Mouse (Mus musculus) heart, embryonic 11.5 days (tissue): ENCODE results near the gene Crb2. TPM values are rescaled to one million over a fixed set of nuclear protein-coding genes. Genes with fewer than 3 reads are reported as not detected.

Source experiments
- ATAC-seq: fragments of 200-750 bp; cut with Nextera tagmentation; replicated peaks from 2 replicates; pipeline ENCODE4 v1.8.0; 2017; ENCODE audit warnings: moderate library complexity; ENCODE audit not compliant: insufficient number of reproducible peaks, low FRiP score, low TSS enrichment
- H3K27ac ChIP-seq: fragments of 300-500 bp; sonication (generic); 2 replicates; pipeline ENCODE4 v1.5.1; 2014; ENCODE audit warnings: mild to moderate bottlenecking, low read depth, low read length
- H3K27me3 ChIP-seq: fragments of 300-500 bp; sonication (generic); 2 replicates; pipeline ENCODE4 v1.6.1; 2014; ENCODE audit warnings: mild to moderate bottlenecking, low read length, mixed read lengths; ENCODE audit not compliant: control insufficient read depth, insufficient read depth
- H3K36me3 ChIP-seq: fragments of 300-500 bp; sonication (generic); 2 replicates; pipeline ENCODE4 v1.6.1; 2014; ENCODE audit warnings: mild to moderate bottlenecking, low read length, moderate library complexity, mixed read lengths; ENCODE audit not compliant: control insufficient read depth, insufficient read depth
- H3K4me1 ChIP-seq: fragments of 300-500 bp; sonication (generic); 2 replicates; pipeline ENCODE4 v1.6.1; 2014; ENCODE audit warnings: low read length; ENCODE audit not compliant: control insufficient read depth, insufficient read depth
- H3K4me2 ChIP-seq: fragments of 300-500 bp; sonication (generic); 2 replicates; pipeline ENCODE4 v1.6.1; 2014; ENCODE audit warnings: mild to moderate bottlenecking, moderate library complexity
- H3K4me3 ChIP-seq: fragments of 300-500 bp; sonication (generic); 2 replicates; pipeline ENCODE4 v1.5.1; 2014; ENCODE audit warnings: low read depth, low read length
- H3K9ac ChIP-seq: fragments of 300-500 bp; sonication (generic); 2 replicates; pipeline ENCODE4 v1.6.1; 2014; ENCODE audit warnings: mild to moderate bottlenecking, low read depth, low read length, moderate library complexity
- H3K9me3 ChIP-seq: fragments of 300-500 bp; sonication (generic); replicated peaks from 2 replicates; pipeline ENCODE4 v1.6.1; 2016; ENCODE audit warnings: low read length; ENCODE audit not compliant: control insufficient read depth
- WGBS: fragments of 180-500 bp; shearing (Covaris S2); extraction: QIAGEN DNeasy Blood & Tissue Kit; methylation state at CpG from one replicate; pipeline ENCODE4 v1.1.7; 2014; ENCODE audit not compliant: insufficient replicate concordance; 5-methylcytosine and 5-hydroxymethylcytosine counted together
- polyA plus RNA-seq: library from polyadenylated mRNA; unstranded; fragments of >200 nt; fragmentation: Nextera tagmentation; extraction: Ambion mirVana; gene quantifications from 2 replicates; pipeline ENCODE4 v1.2.1, GENCODE M21; 2014

The Crb2 gene
- 6.1 and 6.5 TPM in 2 replicates for polyA plus RNA-seq

DNA sequence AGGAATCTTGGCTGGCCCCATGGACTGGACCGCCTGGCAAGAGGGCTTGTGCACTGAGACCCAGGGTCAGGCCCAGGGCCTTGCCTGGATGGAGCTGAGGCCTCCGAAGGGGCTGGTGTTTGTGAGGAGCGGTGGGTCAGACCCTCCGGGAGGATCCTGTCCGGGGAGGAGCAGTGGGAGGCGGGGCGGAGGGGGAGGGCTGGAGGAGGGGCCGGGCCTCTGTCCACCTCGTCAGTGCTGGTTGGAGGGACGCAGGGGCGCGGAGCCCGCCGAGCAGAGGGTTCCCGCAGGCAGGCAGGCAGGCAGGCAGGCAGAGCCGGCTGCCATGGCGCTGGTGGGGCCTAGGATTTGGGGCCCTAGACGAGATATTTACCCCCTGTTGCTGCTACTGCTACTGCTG is at the start of gene Crb2:
Gene Crb2, plus strand, starts transcription at position 234 of the 400 bp plus-strand sequence.
- Histone ChIP-seq H3K27ac (peak within 1 kb of the TSS; percentile 63; the same call in 1 of the 2 replicates), H3K27me3 (peaks cover 3% of the 10 kb centered on the region; the same call in 1 of the 2 replicates), H3K9ac (peak within 1 kb of the TSS; percentile 69), H3K4me3 (peak within 1 kb of the TSS; percentile 56), H3K4me2 (peak within 1 kb of the TSS; percentile 76), H3K36me3 (no peaks in the 10 kb centered on the region), H3K4me1 (peaks cover 50% of the 10 kb centered on the region), H3K9me3 (no peaks in the 10 kb centered on the region)
- ATAC-seq, result peak; percentile 44
- WGBS, result 0% methylated on average over 18 of the region's 18 CpGs

DNA sequence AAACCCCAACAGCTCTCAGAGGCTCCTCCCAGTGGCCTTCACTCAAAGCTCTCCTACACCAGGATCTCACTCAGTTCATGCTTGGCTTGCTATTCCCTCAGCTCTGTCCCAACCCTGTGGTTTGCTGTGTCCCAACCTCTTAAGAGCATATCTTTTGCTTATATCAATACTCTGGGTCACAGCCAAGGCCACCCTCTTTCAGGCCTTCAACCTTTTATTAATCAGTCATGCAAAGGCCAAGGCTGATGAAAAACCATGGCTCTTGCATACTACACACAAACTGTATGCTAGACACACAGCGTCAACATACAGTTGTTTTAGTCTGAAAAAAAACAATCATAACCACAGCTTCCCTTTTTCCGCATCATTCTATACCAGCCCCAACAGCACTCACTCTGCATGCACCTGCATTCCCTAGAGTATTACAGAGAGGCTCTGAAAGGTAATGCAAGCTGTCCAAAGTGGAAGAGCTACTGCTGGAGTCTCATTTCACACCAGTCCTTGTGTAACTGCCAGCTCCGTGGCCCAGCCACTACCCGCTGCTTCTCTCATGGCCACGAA is 44.7 kb upstream of the Crb2 start:
- H3K4me3 ChIP-seq, result no peak overlapping the region
- no peak overlapping the region for H3K9ac ChIP-seq
- H3K36me3 ChIP-seq, result no peaks in the 10 kb centered on the region
- no peaks in the 10 kb centered on the region for H3K9me3 ChIP-seq
- H3K27me3 ChIP-seq, result no peaks in the 10 kb centered on the region
- no peak for ATAC-seq
- H3K4me2 ChIP-seq, result no peak overlapping the region
- H3K27ac ChIP-seq, result no peak overlapping the region
- peaks cover 5% of the 10 kb centered on the region for H3K4me1 ChIP-seq
- whole genome bisulfite sequencing, result 80% methylated on average over 5 of the region's 5 CpGs

DNA sequence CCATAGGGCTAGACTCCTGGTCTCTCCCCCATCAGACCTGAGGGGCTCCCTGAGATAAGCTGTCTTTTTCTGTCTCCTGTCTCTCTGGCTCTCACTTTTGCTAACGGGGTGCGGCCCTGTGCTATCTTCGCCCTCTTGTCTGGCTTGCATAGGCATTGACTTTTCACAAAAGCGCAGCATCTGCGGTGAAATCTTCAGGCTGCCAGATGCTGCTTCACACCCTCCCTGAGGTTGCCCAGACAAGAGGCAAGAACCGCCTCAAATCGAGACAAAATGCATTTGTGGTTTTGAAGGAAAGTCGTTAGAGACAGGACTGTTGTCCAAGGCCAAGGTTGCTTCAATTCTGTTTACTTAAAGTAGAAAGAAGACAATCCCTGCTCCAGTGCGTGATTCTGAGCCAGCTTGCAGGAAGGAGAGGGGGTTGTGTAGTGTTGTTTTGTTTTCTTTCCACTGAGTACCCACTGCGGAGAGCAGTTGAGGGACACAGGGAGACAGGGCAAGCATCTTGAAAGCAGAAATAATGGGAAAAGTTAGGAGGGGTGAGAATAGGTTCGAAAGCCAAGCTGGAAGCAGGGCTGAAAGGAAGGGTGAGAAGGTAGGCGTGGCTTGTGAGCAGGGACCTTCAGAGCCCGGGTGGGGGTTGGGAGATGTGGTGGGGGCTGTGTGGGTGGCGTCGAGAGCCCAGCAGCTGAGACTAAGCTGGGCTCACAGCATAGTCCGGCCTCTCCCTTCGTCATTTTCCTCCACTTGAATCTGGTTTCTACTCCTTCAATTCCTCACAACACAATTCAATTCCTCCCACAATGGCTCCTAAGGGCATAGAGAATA is 40.9 kb upstream of the Crb2 start:
- Histone ChIP-seq H3K27me3 (no peaks in the 10 kb centered on the region), H3K9me3 (no peaks in the 10 kb centered on the region), H3K4me1 (peaks cover 5% of the 10 kb centered on the region), H3K36me3 (no peaks in the 10 kb centered on the region), H3K4me2 (peak overlapping the region; percentile 54), H3K9ac (peak overlapping the region; percentile 30), H3K4me3 (0 out of 2 replicates have a peak overlapping the region, but pooled peaks have one; percentile 12), H3K27ac (no peak overlapping the region)
- no peak for ATAC-seq
- whole genome bisulfite sequencing, result 12% methylated on average over 17 of the region's 17 CpGs

DNA sequence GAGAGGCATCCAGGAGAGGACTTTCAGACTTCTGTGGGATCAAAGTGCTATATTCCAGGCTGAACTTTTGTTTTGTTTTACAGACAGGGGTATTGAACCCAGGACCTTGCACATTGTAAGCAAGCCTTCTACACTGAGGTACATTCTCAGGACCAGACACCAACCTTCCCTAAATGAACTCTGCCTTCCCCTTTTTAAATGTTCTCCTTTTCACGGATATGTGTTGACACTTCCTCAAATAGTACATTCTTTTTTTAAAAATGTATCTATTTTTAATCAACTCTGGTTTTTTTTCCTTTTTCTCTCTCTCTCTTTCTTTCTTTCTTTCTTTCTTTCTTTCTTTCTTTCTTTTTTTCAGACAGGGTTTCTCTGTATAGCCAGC is 40.3 kb upstream of the Crb2 start:
- Histone ChIP-seq H3K4me3 (no peak overlapping the region), H3K36me3 (no peaks in the 10 kb centered on the region), H3K4me2 (peak overlapping the region; percentile 54), H3K27me3 (no peaks in the 10 kb centered on the region), H3K9me3 (no peaks in the 10 kb centered on the region), H3K4me1 (peaks cover 5% of the 10 kb centered on the region), H3K9ac (peak overlapping the region; percentile 30; the same call in 1 of the 2 replicates), H3K27ac (no peak overlapping the region)
- ATAC-seq, result no peak
- whole genome bisulfite sequencing, result 54% methylated on average over 1 of the region's 1 CpGs

DNA sequence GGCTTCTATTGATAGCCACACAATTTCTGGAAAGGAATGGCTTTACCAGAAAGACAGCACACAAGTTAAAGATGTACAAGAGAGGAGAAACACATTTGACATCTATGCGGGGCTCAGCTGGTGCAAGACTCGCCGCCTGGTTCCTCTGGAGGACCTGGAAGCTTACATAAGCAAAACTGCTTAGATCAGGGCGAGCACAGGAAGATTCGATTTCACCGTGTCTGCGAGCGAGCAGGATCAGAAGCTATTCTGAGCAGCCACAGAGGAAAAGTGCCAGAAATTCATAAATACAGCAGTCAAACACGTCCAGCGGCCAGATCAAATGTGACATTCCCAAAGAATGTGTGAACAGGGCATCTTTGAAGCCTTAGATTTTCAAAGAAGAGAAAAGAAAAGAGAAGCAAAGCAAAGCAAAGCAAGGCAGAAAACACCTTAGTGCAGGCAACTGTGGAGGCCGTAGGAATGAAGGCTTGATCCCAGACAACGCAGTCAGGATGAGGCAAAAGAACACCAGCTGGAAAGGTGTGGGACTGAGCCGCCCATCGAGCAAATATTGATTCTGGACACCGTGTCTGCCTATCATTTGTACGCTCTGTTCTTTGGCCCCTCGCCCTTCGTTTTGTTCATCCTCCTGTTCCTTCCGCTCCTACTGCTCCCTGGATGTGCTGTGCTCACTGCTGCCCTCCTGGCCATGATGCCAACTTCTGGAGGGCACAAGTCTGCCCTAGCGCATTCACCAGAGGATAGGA is 34.1 kb upstream of the Crb2 start:
- H3K4me2 ChIP-seq, result no peak overlapping the region
- 73% methylated on average over 20 of the region's 20 CpGs for WGBS
- H3K9me3 ChIP-seq, result no peaks in the 10 kb centered on the region
- ATAC-seq, result no peak
- no peak overlapping the region for H3K27ac ChIP-seq
- H3K36me3 ChIP-seq, result no peaks in the 10 kb centered on the region
- H3K4me1 ChIP-seq, result no peaks in the 10 kb centered on the region
- H3K9ac ChIP-seq, result no peak overlapping the region
- H3K27me3 ChIP-seq, result no peaks in the 10 kb centered on the region
- no peak overlapping the region for H3K4me3 ChIP-seq

DNA sequence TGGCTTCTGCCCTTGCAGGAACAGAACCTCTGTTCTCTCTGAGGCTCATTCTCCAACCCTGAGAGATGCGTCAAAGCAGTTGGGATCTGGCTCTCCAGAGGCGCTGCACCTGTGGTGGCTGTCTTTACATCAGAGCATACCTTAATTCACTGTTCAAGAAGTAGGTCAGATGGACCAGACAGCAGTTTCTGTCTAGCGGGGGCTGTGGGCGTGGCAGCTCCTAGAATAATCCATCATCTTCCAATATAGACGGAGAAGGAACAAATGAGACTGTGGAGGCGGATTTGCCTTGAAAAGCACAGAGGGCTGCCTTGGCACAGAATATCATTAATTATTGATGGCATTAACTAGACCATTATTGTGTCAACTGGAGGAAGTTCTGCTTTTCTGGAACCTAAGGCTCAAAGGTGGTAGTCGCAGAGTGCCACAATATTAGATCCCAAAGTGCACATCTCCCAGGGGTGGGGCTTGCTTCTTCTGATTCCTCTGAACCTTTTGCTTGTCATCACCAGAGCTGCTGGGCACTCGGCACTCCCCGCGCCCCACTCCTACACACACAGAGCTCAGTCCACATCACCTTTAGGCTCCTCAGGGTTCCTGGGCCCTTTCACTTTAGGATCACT is 31.2 kb upstream of the Crb2 start:
- no peak overlapping the region for H3K4me2 ChIP-seq
- no peak overlapping the region for H3K4me3 ChIP-seq
- ATAC-seq, result no peak
- no peak overlapping the region for H3K9ac ChIP-seq
- H3K27me3 ChIP-seq, result no peaks in the 10 kb centered on the region
- H3K27ac ChIP-seq, result no peak overlapping the region
- H3K4me1 ChIP-seq, result peaks cover 10% of the 10 kb centered on the region; the same call in 1 of the 2 replicates
- H3K9me3 ChIP-seq, result no peaks in the 10 kb centered on the region
- no peaks in the 10 kb centered on the region for H3K36me3 ChIP-seq
- 84% methylated on average over 10 of the region's 10 CpGs for WGBS

DNA sequence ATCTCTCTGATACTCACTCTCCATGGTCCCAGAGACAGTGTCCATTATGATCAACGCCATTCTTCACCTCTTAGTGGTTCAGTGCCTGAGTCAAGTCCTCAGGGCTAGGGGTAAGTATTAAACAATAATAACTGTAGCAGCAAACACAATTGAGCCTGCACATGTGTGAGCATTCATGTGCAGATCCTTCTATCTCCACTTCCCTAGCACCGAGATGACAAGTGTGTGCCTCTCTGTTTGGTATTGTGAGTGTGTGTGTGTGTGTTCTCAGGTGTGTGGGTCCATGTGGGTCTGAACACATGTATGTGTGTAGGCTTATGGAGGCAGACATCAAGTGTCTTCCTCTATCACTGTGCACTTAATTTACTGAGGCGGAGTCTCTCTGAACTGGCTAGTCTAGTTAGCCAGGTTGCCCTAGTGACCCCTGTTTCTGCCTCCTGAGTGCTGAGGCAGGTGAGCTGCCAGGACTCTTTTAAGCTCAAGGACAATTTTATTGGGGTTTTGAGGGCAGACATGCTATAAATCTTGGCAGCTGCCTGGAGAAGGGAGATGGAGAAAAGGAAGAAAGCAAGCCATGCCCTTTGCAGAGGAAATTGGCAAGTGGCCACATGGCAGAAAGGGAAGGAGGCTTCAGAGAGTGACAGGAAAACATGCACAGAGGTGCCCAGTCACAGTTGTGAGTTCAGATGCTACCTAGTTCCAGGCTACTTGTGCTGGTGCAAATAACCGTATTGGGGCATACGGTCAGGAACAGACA is 29.6 kb upstream of the Crb2 start:
- no peak overlapping the region for H3K4me3 ChIP-seq
- no peak overlapping the region for H3K4me2 ChIP-seq
- WGBS, result 84% methylated on average over 5 of the region's 5 CpGs
- no peak overlapping the region for H3K27ac ChIP-seq
- H3K36me3 ChIP-seq, result no peaks in the 10 kb centered on the region
- H3K4me1 ChIP-seq, result peaks cover 10% of the 10 kb centered on the region; the same call in 1 of the 2 replicates
- no peaks in the 10 kb centered on the region for H3K9me3 ChIP-seq
- no peak overlapping the region for H3K9ac ChIP-seq
- no peaks in the 10 kb centered on the region for H3K27me3 ChIP-seq
- ATAC-seq, result no peak

DNA sequence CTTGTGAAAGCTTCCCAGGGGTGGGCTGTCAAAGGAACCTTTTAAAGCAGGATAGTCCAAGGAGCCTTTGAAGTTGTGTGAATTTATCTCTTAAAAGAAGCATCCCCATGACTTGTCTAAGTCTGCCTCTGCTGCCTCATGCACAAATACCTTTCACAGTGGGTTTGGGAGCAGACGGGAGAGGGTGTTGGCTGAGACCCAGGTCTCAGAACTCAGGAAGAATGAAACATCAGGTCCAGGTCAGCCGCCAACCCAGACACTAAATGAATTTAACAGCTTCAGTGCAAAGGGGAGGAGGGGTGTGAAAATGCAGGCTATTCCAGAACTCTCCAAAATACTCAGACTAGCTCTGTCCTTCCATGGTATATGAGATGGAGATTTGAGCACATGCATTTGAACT is 28.1 kb upstream of the Crb2 start:
- peaks cover 10% of the 10 kb centered on the region; the same call in 1 of the 2 replicates for H3K4me1 ChIP-seq
- WGBS, result 41% methylated on average over 2 of the region's 2 CpGs
- H3K27ac ChIP-seq, result no peak overlapping the region
- no peak overlapping the region for H3K9ac ChIP-seq
- ATAC-seq, result no peak
- no peaks in the 10 kb centered on the region for H3K27me3 ChIP-seq
- no peak overlapping the region for H3K4me2 ChIP-seq
- no peaks in the 10 kb centered on the region for H3K9me3 ChIP-seq
- no peak overlapping the region for H3K4me3 ChIP-seq
- H3K36me3 ChIP-seq, result no peaks in the 10 kb centered on the region
